Mouse (Mus musculus): ENCODE measurements around the gene Ccdc107.

Ccdc107 gene

DNA sequence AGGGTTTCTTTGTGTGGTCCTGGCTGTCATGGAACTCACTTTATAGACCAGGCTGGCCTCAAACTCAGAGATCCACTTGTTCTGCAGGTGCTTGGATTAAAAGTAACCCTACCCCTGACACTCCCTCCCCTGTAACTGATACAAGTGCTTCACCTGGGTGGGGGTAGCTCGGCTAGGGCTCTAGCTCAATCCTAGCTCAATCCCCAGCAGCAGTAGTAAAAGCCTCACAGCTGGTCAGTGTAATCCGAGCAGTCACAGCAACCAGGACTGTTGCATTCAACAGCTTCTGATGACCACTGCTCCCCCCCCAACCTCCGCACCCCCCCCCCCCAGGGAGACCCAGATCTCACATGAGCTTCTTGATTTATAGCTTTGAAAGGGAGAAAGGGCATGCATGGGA is 49.3 kb downstream of the Ccdc107 start:
- in situ Hi-C loops (cut with MboI; ENCODE audit: low pct_unique_long_range_greater_than_20kb in 1 of 2, low sequenced_read_pairs in 2 of 2, unreplicated experiment in 1 of 2) = no loop called here

All from mouse embryonic stem cell (cell line).